Mouse (Mus musculus): Measurements from ENCODE around the gene Jph4. TPM values are rescaled to one million over a fixed set of nuclear protein-coding genes. Genes with fewer than 3 reads are reported as not detected.

Gene Jph4
- polyA plus RNA-seq, 1 experiment = not detected

GRCm38 (mm10) chr14:55122359-55122758 is 5.6 kb upstream of the Jph4 start:
- Histone ChIP-seq H3K9me3 (ENCODE audit: control insufficient read depth, low read length) (no peaks in the 10 kb centered on the region), H3K27me3 (ENCODE audit: control insufficient read depth) (peaks cover 28% of the 10 kb centered on the region)

GRCm38 (mm10) chr14:55121947-55122346 is 5.2 kb upstream of the Jph4 start:
- no peaks in the 10 kb centered on the region for H3K9me3 ChIP-seq (ENCODE audit: control insufficient read depth, low read length)
- H3K36me3 ChIP-seq (ENCODE audit: control insufficient read depth) = no peaks in the 10 kb centered on the region
- H3K27me3 ChIP-seq (ENCODE audit: control insufficient read depth) = peaks cover 33% of the 10 kb centered on the region
- TF ChIP-seq TAL1 (IDR thresholded peaks at IDR 0.05; ENCODE audit: low read length) = no peak
- no peak for TF ChIP-seq GATA1 (IDR thresholded peaks at IDR 0.05; ENCODE audit: low read length)
- H3K4me1 ChIP-seq (ENCODE audit: control insufficient read depth) = no peaks in the 10 kb centered on the region
- no peak overlapping the region for H3K4me3 ChIP-seq (replicated peaks)

More at GRCm38 (mm10) chr14:55122359-55122758, 5.6 kb upstream of the Jph4 start:
- H3K4me3 ChIP-seq (replicated peaks) = no peak overlapping the region
- H3K4me1 ChIP-seq (ENCODE audit: control insufficient read depth) = no peaks in the 10 kb centered on the region
- no peak for TF ChIP-seq TAL1 (IDR thresholded peaks at IDR 0.05; ENCODE audit: low read length)
- TF ChIP-seq GATA1 (IDR thresholded peaks at IDR 0.05; ENCODE audit: low read length) = no peak
- H3K36me3 ChIP-seq (ENCODE audit: control insufficient read depth) = no peaks in the 10 kb centered on the region

GRCm38 (mm10) chr14:55119421-55120134 is 2.8 kb upstream of the Jph4 start:
- H3K36me3 ChIP-seq (ENCODE audit: control insufficient read depth) = no peaks in the 10 kb centered on the region
- H3K4me1 ChIP-seq (ENCODE audit: control insufficient read depth) = peaks cover 4% of the 10 kb centered on the region
- no peak overlapping the region for H3K4me3 ChIP-seq (replicated peaks)
- H3K27me3 ChIP-seq (ENCODE audit: control insufficient read depth) = peaks cover 56% of the 10 kb centered on the region
- peaks cover 3% of the 10 kb centered on the region; the same call in 1 of the 2 replicates for H3K9me3 ChIP-seq (ENCODE audit: control insufficient read depth, low read length)
- TF ChIP-seq TAL1 (IDR thresholded peaks at IDR 0.05; ENCODE audit: low read length) (no peak), GATA1 (IDR thresholded peaks at IDR 0.05; ENCODE audit: low read length) (no peak)

GRCm38 (mm10) chr14:55118852-55119251 is 2.1 kb upstream of the Jph4 start:
- H3K27me3 ChIP-seq (ENCODE audit: control insufficient read depth) = peaks cover 64% of the 10 kb centered on the region
- TF ChIP-seq GATA1 (IDR thresholded peaks at IDR 0.05; ENCODE audit: low read length) (no peak), TAL1 (IDR thresholded peaks at IDR 0.05; ENCODE audit: low read length) (no peak)
- no peaks in the 10 kb centered on the region for H3K36me3 ChIP-seq (ENCODE audit: control insufficient read depth)
- H3K4me1 ChIP-seq (ENCODE audit: control insufficient read depth) = peaks cover 5% of the 10 kb centered on the region
- peaks cover 4% of the 10 kb centered on the region; the same call in 1 of the 2 replicates for H3K9me3 ChIP-seq (ENCODE audit: control insufficient read depth, low read length)
- H3K4me3 ChIP-seq (replicated peaks) = no peak overlapping the region

- no peak overlapping the region for H3K4me3 ChIP-seq (replicated peaks)
- H3K4me1 ChIP-seq (ENCODE audit: control insufficient read depth) = peaks cover 5% of the 10 kb centered on the region
- H3K27me3 ChIP-seq (ENCODE audit: control insufficient read depth) = peaks cover 76% of the 10 kb centered on the region
- peaks cover 4% of the 10 kb centered on the region; the same call in 1 of the 2 replicates for H3K9me3 ChIP-seq (ENCODE audit: control insufficient read depth, low read length)
- no peaks in the 10 kb centered on the region for H3K36me3 ChIP-seq (ENCODE audit: control insufficient read depth)
- TF ChIP-seq TAL1 (IDR thresholded peaks at IDR 0.05; ENCODE audit: low read length) (no peak), GATA1 (IDR thresholded peaks at IDR 0.05; ENCODE audit: low read length) (no peak)
Measured at GRCm38 (mm10) chr14:55115846-55116245, 889 bp downstream of the Jph4 start.

GRCm38 (mm10) chr14:55114759-55115701 is 1.7 kb downstream of the Jph4 start:
- Histone ChIP-seq H3K4me3 (replicated peaks) (peak overlapping the region; percentile 18), H3K9me3 (ENCODE audit: control insufficient read depth, low read length) (peaks cover 4% of the 10 kb centered on the region; the same call in 1 of the 2 replicates), H3K27me3 (ENCODE audit: control insufficient read depth) (peaks cover 84% of the 10 kb centered on the region), H3K4me1 (ENCODE audit: control insufficient read depth) (peaks cover 5% of the 10 kb centered on the region), H3K36me3 (ENCODE audit: control insufficient read depth) (no peaks in the 10 kb centered on the region)
- TF ChIP-seq GATA1 (IDR thresholded peaks at IDR 0.05; ENCODE audit: low read length) (no peak), TAL1 (IDR thresholded peaks at IDR 0.05; ENCODE audit: low read length) (no peak)

GRCm38 (mm10) chr14:55113975-55114645 is 2.6 kb downstream of the Jph4 start:
- no peak overlapping the region for H3K4me3 ChIP-seq (replicated peaks)

GRCm38 (mm10) chr14:55113351-55113974 is 3.3 kb downstream of the Jph4 start:
- no peak overlapping the region for H3K4me3 ChIP-seq (replicated peaks)
- H3K9me3 ChIP-seq (ENCODE audit: control insufficient read depth, low read length) = peaks cover 4% of the 10 kb centered on the region; the same call in 1 of the 2 replicates
- peaks cover 5% of the 10 kb centered on the region for H3K4me1 ChIP-seq (ENCODE audit: control insufficient read depth)
- peaks cover 93% of the 10 kb centered on the region for H3K27me3 ChIP-seq (ENCODE audit: control insufficient read depth)
- no peaks in the 10 kb centered on the region for H3K36me3 ChIP-seq (ENCODE audit: control insufficient read depth)
- no peak for TF ChIP-seq GATA1 (IDR thresholded peaks at IDR 0.05; ENCODE audit: low read length)
- TF ChIP-seq TAL1 (IDR thresholded peaks at IDR 0.05; ENCODE audit: low read length) = no peak

More at GRCm38 (mm10) chr14:55113975-55114645, 2.6 kb downstream of the Jph4 start:
- TF ChIP-seq GATA1 (IDR thresholded peaks at IDR 0.05; ENCODE audit: low read length) (no peak), TAL1 (IDR thresholded peaks at IDR 0.05; ENCODE audit: low read length) (no peak)
- Histone ChIP-seq H3K4me1 (ENCODE audit: control insufficient read depth) (peaks cover 5% of the 10 kb centered on the region), H3K9me3 (ENCODE audit: control insufficient read depth, low read length) (peaks cover 4% of the 10 kb centered on the region; the same call in 1 of the 2 replicates), H3K36me3 (ENCODE audit: control insufficient read depth) (no peaks in the 10 kb centered on the region), H3K27me3 (ENCODE audit: control insufficient read depth) (peaks cover 91% of the 10 kb centered on the region)
